Mouse (Mus musculus) intestine, embryonic 15.5 days (tissue): Measurements from ENCODE around the gene Gm45808. TPM values are rescaled to one million over a fixed set of nuclear protein-coding genes. Genes with fewer than 3 reads are reported as not detected.
A peak's percentile ranks its signal among the peaks of the same experiment; 100 is the strongest.
"Not testable (repeated sequence)": the region's sequence is repeated elsewhere in the genome, so short reads cannot be mapped to it uniquely, and the experiment has no call there.

ENCODE experiments used
- ATAC-seq: fragments of 200-750 bp; cut with Nextera tagmentation; 2 replicates; pipeline ENCODE4 v1.8.0; 2017; ENCODE audit warnings: moderate TSS enrichment, moderate library complexity
- H3K27ac ChIP-seq: fragments of 300-500 bp; sonication (generic); 2 replicates; pipeline ENCODE4 v1.5.1; 2015; ENCODE audit warnings: mild to moderate bottlenecking, inconsistent platforms
- H3K27me3 ChIP-seq: fragments of 300-500 bp; sonication (generic); replicated peaks from 2 replicates; pipeline ENCODE4 v1.6.1; 2015; ENCODE audit warnings: inconsistent platforms
- H3K36me3 ChIP-seq: fragments of 300-500 bp; sonication (generic); 2 replicates; pipeline ENCODE4 v1.6.1; 2015; ENCODE audit warnings: inconsistent platforms
- H3K4me1 ChIP-seq: fragments of 300-500 bp; sonication (generic); replicated peaks from 2 replicates; pipeline ENCODE4 v1.6.1; 2015; ENCODE audit warnings: inconsistent platforms
- H3K4me2 ChIP-seq: fragments of 300-500 bp; sonication (generic); replicated peaks from 2 replicates; pipeline ENCODE4 v1.6.1; 2015; ENCODE audit warnings: mild to moderate bottlenecking, inconsistent platforms
- H3K4me3 ChIP-seq: fragments of 300-500 bp; sonication (generic); replicated peaks from 2 replicates; pipeline ENCODE4 v1.5.1; 2015; ENCODE audit warnings: inconsistent platforms
- H3K9ac ChIP-seq: fragments of 300-500 bp; sonication (generic); 2 replicates; pipeline ENCODE4 v1.6.1; 2015; ENCODE audit warnings: inconsistent platforms
- H3K9me3 ChIP-seq: fragments of 300-500 bp; sonication (generic); 2 replicates; pipeline ENCODE4 v1.6.1; 2016; ENCODE audit warnings: inconsistent platforms
- WGBS: fragments of 180-500 bp; shearing (Covaris S2); methylation state at CpG from one replicate; pipeline ENCODE4 v1.1.7; 2015; 5-methylcytosine and 5-hydroxymethylcytosine counted together
- polyA plus RNA-seq: library from polyadenylated mRNA; unstranded; fragments of >200 nt; fragmentation: Nextera tagmentation; extraction: Ambion mirVana; gene quantifications from 2 replicates; pipeline ENCODE4 v1.2.1, GENCODE M21; 2015

Gene Gm45808
- polyA plus RNA-seq, 1 experiment from 2014 or later: not detected

- Histone ChIP-seq H3K4me1 (peaks cover 21% of the 10 kb centered on the region), H3K27ac (peak overlapping the region; percentile 59; the same call in 1 of the 2 replicates), H3K4me3 (no peak overlapping the region), H3K27me3 (no peaks in the 10 kb centered on the region), H3K9me3 (no peaks in the 10 kb centered on the region), H3K36me3 (peaks cover 14% of the 10 kb centered on the region; the same call in 1 of the 2 replicates), H3K4me2 (0 out of 2 replicates have a peak overlapping the region, but pooled peaks have one; percentile 98), H3K9ac (no peak overlapping the region)
- ATAC-seq: peak; percentile 61
- 67% methylated on average over 6 of the region's 6 CpGs for WGBS
Observed at GRCm38 (mm10) chr7:45507583-45507982, 21.0 kb upstream of the Gm45808 start.

- Histone ChIP-seq H3K4me2 (no peak overlapping the region), H3K4me1 (no peaks in the 10 kb centered on the region), H3K9me3 (no peaks in the 10 kb centered on the region), H3K27ac (no peak overlapping the region), H3K9ac (no peak overlapping the region), H3K27me3 (no peaks in the 10 kb centered on the region), H3K36me3 (peaks cover 44% of the 10 kb centered on the region), H3K4me3 (no peak overlapping the region)
- no peak; the same call in 1 of the 2 replicates for ATAC-seq
- WGBS: 95% methylated on average over 6 of the region's 6 CpGs
Observed at GRCm38 (mm10) chr7:45498427-45498826, 11.8 kb upstream of the Gm45808 start.

GRCm38 (mm10) chr7:45494548-45494947 lies 7.9 kb upstream of the Gm45808 start:
- Histone ChIP-seq H3K9me3 (no peaks in the 10 kb centered on the region), H3K4me2 (no peak overlapping the region), H3K27me3 (no peaks in the 10 kb centered on the region), H3K9ac (no peak overlapping the region), H3K27ac (no peak overlapping the region), H3K4me1 (peaks cover 18% of the 10 kb centered on the region), H3K36me3 (peaks cover 51% of the 10 kb centered on the region), H3K4me3 (no peak overlapping the region)
- 90% methylated on average over 9 of the region's 9 CpGs for WGBS
- ATAC-seq: no peak

DNA sequence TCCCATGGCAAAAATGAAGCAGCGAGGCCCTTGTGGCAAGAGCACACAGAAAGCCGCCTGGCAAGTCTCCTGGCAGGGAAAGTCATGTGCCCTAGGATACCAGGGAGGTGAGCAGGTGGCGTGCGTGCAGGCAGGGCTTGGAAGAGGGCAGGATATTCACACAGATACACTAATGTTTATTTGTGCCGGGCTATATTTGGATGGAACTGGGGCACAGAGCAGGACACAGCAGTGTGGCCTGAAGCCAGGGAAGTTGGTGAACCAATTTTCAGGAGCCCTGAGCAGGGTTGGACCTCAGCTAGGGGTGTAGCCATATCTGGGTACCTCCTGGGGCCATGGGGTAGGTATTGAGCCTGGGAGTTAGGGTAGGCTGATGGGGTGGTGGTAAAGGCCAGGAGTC lies 6.3 kb upstream of the Gm45808 start:
- peaks cover 38% of the 10 kb centered on the region for H3K36me3 ChIP-seq
- WGBS: 92% methylated on average over 5 of the region's 5 CpGs

GRCm38 (mm10) chr7:45492225-45492844 lies 5.7 kb upstream of the Gm45808 start:
- H3K36me3 ChIP-seq: peaks cover 33% of the 10 kb centered on the region
- 95% methylated on average over 8 of the region's 8 CpGs for WGBS

More for the DNA sequence above, 6.3 kb upstream of the Gm45808 start:
- no peak overlapping the region for H3K4me2 ChIP-seq
- H3K27me3 ChIP-seq: no peaks in the 10 kb centered on the region
- no peaks in the 10 kb centered on the region for H3K9me3 ChIP-seq
- ATAC-seq: no peak
- peaks cover 24% of the 10 kb centered on the region for H3K4me1 ChIP-seq
- H3K9ac ChIP-seq: no peak overlapping the region
- H3K4me3 ChIP-seq: no peak overlapping the region
- H3K27ac ChIP-seq: no peak overlapping the region

DNA sequence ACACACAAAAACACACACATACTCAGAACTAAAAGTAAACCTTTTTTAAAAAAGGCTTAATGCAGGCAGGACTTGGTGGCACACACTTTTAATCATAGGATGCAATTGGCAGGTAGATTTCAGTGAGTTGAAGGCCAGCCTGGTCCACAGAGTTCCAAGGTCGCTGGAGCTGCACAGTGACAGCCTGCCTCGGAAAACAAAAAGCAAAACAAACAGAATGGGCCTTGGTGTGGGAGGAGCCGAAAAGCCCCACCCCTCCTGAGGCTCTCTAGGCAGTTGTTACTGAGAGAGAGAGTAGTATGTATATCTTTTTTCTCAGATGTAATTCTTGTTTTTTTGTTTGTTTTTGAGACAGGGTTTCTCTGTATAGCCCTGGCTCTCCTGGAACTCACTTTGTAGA lies 4.7 kb upstream of the Gm45808 start:
- H3K36me3 ChIP-seq: peaks cover 27% of the 10 kb centered on the region
- no peak overlapping the region for H3K27ac ChIP-seq
- H3K9me3 ChIP-seq: no peaks in the 10 kb centered on the region
- no peaks in the 10 kb centered on the region for H3K27me3 ChIP-seq
- no peak overlapping the region for H3K4me3 ChIP-seq
- H3K9ac ChIP-seq: no peak overlapping the region
- peak overlapping the region; percentile 5 for H3K4me2 ChIP-seq
- ATAC-seq: peak; percentile 60
- 11% methylated on average over 3 of the region's 3 CpGs for WGBS
- H3K4me1 ChIP-seq: peaks cover 27% of the 10 kb centered on the region

More at GRCm38 (mm10) chr7:45492225-45492844, 5.7 kb upstream of the Gm45808 start:
- no peak for ATAC-seq
- no peak overlapping the region for H3K27ac ChIP-seq
- no peak overlapping the region for H3K4me2 ChIP-seq
- H3K4me1 ChIP-seq: peaks cover 27% of the 10 kb centered on the region
- no peaks in the 10 kb centered on the region for H3K9me3 ChIP-seq
- no peaks in the 10 kb centered on the region for H3K27me3 ChIP-seq
- H3K4me3 ChIP-seq: no peak overlapping the region
- no peak overlapping the region for H3K9ac ChIP-seq

- Histone ChIP-seq H3K4me1 (peaks cover 27% of the 10 kb centered on the region), H3K27me3 (no peaks in the 10 kb centered on the region), H3K4me2 (peak overlapping the region; percentile 5), H3K27ac (no peak overlapping the region), H3K9me3 (no peaks in the 10 kb centered on the region), H3K4me3 (no peak overlapping the region), H3K36me3 (peaks cover 27% of the 10 kb centered on the region), H3K9ac (no peak overlapping the region)
- peak; percentile 39; the same call in 1 of the 2 replicates for ATAC-seq
- WGBS: 25% methylated on average over 9 of the region's 9 CpGs
Observed at GRCm38 (mm10) chr7:45490822-45491221, 4.2 kb upstream of the Gm45808 start.

DNA sequence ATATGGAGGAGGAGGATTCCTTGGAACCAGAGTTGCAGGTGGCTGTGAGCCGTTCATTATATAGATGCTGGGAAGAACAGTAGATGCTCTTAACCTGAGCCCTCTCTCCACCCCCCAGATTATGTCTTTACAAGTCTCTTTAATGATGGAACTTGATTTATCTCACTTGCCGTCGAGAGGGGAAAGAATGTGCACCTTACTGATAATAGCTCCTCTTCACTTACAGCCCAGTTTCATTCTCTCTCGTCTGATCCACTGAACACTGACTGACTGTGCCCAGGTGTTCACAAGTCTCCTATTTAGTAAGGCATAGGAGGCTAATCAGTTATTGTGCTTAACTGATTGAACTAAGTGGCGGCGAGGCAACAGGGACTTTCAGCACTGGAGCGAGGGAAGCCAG lies 3.0 kb upstream of the Gm45808 start:
- Histone ChIP-seq H3K9ac (no peak overlapping the region), H3K4me3 (no peak overlapping the region), H3K4me2 (no peak overlapping the region), H3K36me3 (peaks cover 18% of the 10 kb centered on the region), H3K9me3 (no peaks in the 10 kb centered on the region), H3K4me1 (peaks cover 27% of the 10 kb centered on the region), H3K27ac (no peak overlapping the region), H3K27me3 (no peaks in the 10 kb centered on the region)
- no peak for ATAC-seq
- 73% methylated on average over 7 of the region's 7 CpGs for WGBS

DNA sequence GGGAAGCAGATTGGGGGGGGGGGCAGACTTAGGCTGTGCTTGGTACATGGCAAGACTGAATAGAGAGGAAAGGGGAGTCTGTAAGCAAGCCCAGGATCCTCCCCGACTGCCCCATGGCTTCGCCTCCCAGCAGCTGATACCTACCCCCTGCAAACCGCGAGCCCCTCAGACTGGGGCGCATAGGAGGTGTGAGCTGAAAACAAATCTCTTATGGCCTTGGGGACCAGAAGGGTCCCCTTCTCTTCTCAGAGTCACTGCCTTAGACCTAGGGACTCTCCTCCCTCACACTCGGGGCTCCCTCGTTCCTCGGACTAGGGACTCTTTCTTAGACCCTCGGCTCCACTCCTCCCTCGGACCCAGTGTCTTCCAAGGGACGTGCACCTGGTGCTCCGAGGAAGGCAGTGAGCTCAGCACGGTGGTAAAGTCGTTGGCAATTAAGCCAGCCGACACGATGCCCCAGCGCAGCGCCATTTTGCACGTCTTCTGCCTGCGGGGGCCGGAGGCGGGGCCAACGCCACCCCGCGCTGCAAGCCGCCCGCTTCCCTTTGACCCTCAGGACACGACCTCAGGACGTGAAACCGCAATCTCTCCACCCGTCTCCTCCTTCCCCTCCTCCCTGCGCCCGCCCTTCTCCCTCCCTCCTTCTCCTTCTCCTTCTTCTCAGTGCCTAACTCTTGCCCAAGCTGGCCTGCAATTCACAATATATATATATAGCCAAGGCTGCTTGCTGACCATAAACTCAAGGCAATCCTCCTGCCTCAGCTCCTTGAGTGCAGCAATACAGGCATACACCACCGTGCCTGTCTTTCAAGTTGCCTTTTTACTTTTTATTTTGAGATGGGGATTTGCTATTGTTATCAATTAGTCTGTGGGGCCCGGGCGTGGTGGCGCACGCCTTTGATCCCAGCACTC lies 1.9 kb upstream of the Gm45808 start, which contains the start of gene Dhdh:
TSS of gene Dhdh (minus strand) at position 513 of the 912 bp plus-strand sequence.
- no peaks in the 10 kb centered on the region for H3K27me3 ChIP-seq
- peaks cover 10% of the 10 kb centered on the region; the same call in 1 of the 2 replicates for H3K36me3 ChIP-seq
- H3K9me3 ChIP-seq: no peaks in the 10 kb centered on the region
- H3K4me2 ChIP-seq: peak within 1 kb of the TSS; percentile 77
- 11% methylated on average over 38 of the region's 38 CpGs for WGBS
- ATAC-seq: peak; percentile 43
- H3K27ac ChIP-seq: peak within 1 kb of the TSS; percentile 62; the same call in 1 of the 2 replicates
- H3K9ac ChIP-seq: peak within 1 kb of the TSS; percentile 55
- H3K4me3 ChIP-seq: peak within 1 kb of the TSS; percentile 46
- H3K4me1 ChIP-seq: peaks cover 27% of the 10 kb centered on the region

- Histone ChIP-seq H3K4me3 (peak overlapping the region; percentile 46), H3K27me3 (no peaks in the 10 kb centered on the region), H3K36me3 (peaks cover 4% of the 10 kb centered on the region; the same call in 1 of the 2 replicates), H3K27ac (peak overlapping the region; percentile 62; the same call in 1 of the 2 replicates), H3K4me1 (peaks cover 27% of the 10 kb centered on the region), H3K4me2 (peak overlapping the region; percentile 77), H3K9me3 (no peaks in the 10 kb centered on the region), H3K9ac (0 out of 2 replicates have a peak overlapping the region, but pooled peaks have one; percentile 55)
- 0 out of 2 replicates have a peak, but pooled peaks have one; percentile 4 for ATAC-seq
- 46% methylated on average over 11 of the region's 11 CpGs for WGBS
Observed at GRCm38 (mm10) chr7:45487861-45488292, 1.3 kb upstream of the Gm45808 start.

GRCm38 (mm10) chr7:45486158-45486557 lies 453 bp downstream of the Gm45808 start:
- Histone ChIP-seq H3K36me3 (no peaks in the 10 kb centered on the region), H3K4me2 (no peak overlapping the region), H3K4me1 (peaks cover 20% of the 10 kb centered on the region), H3K4me3 (no peak overlapping the region), H3K27ac (no peak overlapping the region), H3K9ac (no peak overlapping the region), H3K27me3 (no peaks in the 10 kb centered on the region), H3K9me3 (no peaks in the 10 kb centered on the region)
- 60% methylated on average over 7 of the region's 7 CpGs for WGBS
- ATAC-seq: no peak

DNA sequence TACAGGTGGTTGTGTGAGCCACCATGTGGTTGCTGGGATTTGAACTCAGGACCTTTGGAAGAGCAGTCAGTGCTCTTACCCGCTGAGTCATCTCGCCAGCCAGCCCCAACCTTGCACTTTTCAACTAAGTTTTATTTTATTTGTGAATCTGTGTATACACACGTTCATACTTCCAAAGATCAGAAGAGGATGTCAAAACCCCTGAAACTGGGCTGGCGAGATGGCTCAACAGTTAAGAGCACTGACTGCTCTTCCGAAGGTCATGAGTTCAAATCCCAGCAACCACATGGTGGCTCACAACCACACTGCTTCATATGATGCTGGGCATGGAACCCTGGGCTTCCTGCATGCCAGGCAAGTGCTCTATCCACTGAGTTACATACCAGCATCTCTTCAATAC lies 1.6 kb downstream of the Gm45808 start:
- not testable (repeated sequence) for H3K27ac ChIP-seq, H3K9me3 ChIP-seq, H3K36me3 ChIP-seq, ATAC-seq, H3K4me3 ChIP-seq, H3K9ac ChIP-seq, H3K27me3 ChIP-seq, H3K4me2 ChIP-seq
- 84% methylated on average over 5 of the region's 5 CpGs for WGBS
- peaks cover 11% of the 10 kb centered on the region; the same call in 1 of the 2 replicates for H3K4me1 ChIP-seq
